In the genomic region with DNA sequence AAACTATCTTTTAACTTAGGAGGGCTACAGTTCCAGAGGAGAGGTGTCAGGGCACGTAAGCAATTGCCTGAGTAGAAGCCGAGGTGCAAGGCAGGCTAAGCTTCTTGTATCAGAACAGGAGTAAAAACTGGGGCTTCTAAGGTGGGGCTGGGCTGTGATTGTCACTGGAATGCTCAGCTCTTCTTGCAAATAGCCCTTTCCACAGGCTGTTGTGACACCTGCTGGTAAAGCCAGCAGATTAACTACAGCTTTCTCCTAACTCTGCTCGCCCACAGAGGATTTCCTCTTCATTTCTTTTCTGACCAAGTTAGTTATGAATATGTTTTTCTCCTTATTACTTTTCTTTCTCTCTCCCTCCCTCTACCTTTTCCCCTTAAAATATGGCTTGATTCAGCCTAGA, we compare ENCODE assay signal across 12 mouse cellular contexts. TPM values are rescaled to one million over a fixed set of nuclear protein-coding genes. Genes with fewer than 3 reads are reported as not detected.
DNase-seq lines count a peak whose midpoint lies in the region; ATAC-seq lines count a peak whose summit lies in the region.
"Had no signal": no experiment of that assay in that cellular context is flagged by ENCODE, and none has a peak within 500 bp of the region (broad histone marks: within the 10 kb centered on the region; RNA-seq: fewer than 3 reads in every experiment).

No protein-coding gene starts in this region.

- H3K4me1 ChIP-seq in hindbrain, embryonic 14.5 days (replicated peaks; ENCODE audit: control insufficient read depth, insufficient read depth, low read length), result no peaks in the 10 kb centered on the region
- no peaks in the 10 kb centered on the region for H3K4me1 ChIP-seq in hindbrain, embryonic 11.5 days (replicated peaks; ENCODE audit: control insufficient read depth, insufficient read depth, low read length)
- peaks cover 3% of the 10 kb centered on the region for H3K4me1 ChIP-seq in neural tube, embryonic 15.5 days
- H3K4me1 ChIP-seq: hindbrain, embryonic 15.5 days; liver, embryonic 15.5 days had no signal

- H3K4me2 ChIP-seq in hindbrain, embryonic 14.5 days (replicated peaks), result no peak overlapping the region
- no peak overlapping the region for H3K4me2 ChIP-seq in hindbrain, embryonic 11.5 days (replicated peaks; ENCODE audit: low read depth, low read length)
- H3K4me2 ChIP-seq in neural tube, embryonic 15.5 days, result no peak overlapping the region
- H3K4me2 ChIP-seq: hindbrain, embryonic 15.5 days; liver, embryonic 15.5 days had no signal

- 35% methylated on average over 3 of the region's 3 CpGs for WGBS in hindbrain, embryonic 14.5 days
- WGBS in hindbrain, embryonic 11.5 days, result 41% methylated on average over 3 of the region's 3 CpGs
- 30% methylated on average over 3 of the region's 3 CpGs for WGBS in neural tube, embryonic 15.5 days

- DNase-seq in hindbrain, embryonic 14.5 days (ENCODE audit: low spot score), result peak; percentile 37
- DNase-seq in hindbrain, embryonic 11.5 days (ENCODE audit: low spot score), result no peak
- peak; percentile 13 for DNase-seq in neural tube, embryonic 10.5 days (ENCODE audit: extremely low spot score, low spot score)
- peak; percentile 70 for DNase-seq in ZHBTc4 (ENCODE audit: low read depth, low spot score)
- DNase-seq in retina, postnatal 1 day, result peak; percentile 31
- no peak for DNase-seq in lung, adult 18-20 months
- DNase-seq: gastrocnemius, postnatal 25 days; thymus, postnatal 4 days had no signal

- no peak for ATAC-seq in hindbrain, embryonic 14.5 days (ENCODE audit: low FRiP score)
- no peak for ATAC-seq in hindbrain, embryonic 11.5 days (ENCODE audit: low FRiP score)
- ATAC-seq in neural tube, embryonic 15.5 days (ENCODE audit: low FRiP score), result no peak; the same call in 1 of the 2 replicates
- no peak for ATAC-seq in granulocyte monocyte progenitor cell, adult 5-6 weeks (replicated peaks; ENCODE audit: poor library complexity, severe bottlenecking)

- H3K27me3 ChIP-seq in hindbrain, embryonic 14.5 days (ENCODE audit: control insufficient read depth, insufficient read depth, low read length), result no peaks in the 10 kb centered on the region
- no peaks in the 10 kb centered on the region for H3K27me3 ChIP-seq in hindbrain, embryonic 11.5 days (ENCODE audit: control insufficient read depth, insufficient read depth, low read length)
- H3K27me3 ChIP-seq in neural tube, embryonic 15.5 days (replicated peaks), result no peaks in the 10 kb centered on the region
- H3K27me3 ChIP-seq: hindbrain, embryonic 15.5 days; liver, embryonic 15.5 days had no signal

- no peaks in the 10 kb centered on the region for H3K9me3 ChIP-seq in hindbrain, embryonic 14.5 days (ENCODE audit: control insufficient read depth, low read length)
- H3K9me3 ChIP-seq in hindbrain, embryonic 11.5 days (ENCODE audit: control insufficient read depth, low read length), result no peaks in the 10 kb centered on the region
- H3K9me3 ChIP-seq in neural tube, embryonic 15.5 days (replicated peaks), result no peaks in the 10 kb centered on the region
- H3K9me3 ChIP-seq: hindbrain, embryonic 15.5 days; liver, embryonic 15.5 days had no signal

- no peak overlapping the region for H3K4me3 ChIP-seq in hindbrain, embryonic 14.5 days (replicated peaks; ENCODE audit: low read length)
- no peak overlapping the region for H3K4me3 ChIP-seq in hindbrain, embryonic 11.5 days (ENCODE audit: low read depth, low read length)
- no peak overlapping the region for H3K4me3 ChIP-seq in neural tube, embryonic 15.5 days (replicated peaks)
- H3K4me3 ChIP-seq: hindbrain, embryonic 15.5 days; liver, embryonic 15.5 days had no signal

- no peak overlapping the region for H3K9ac ChIP-seq in hindbrain, embryonic 14.5 days
- no peak overlapping the region for H3K9ac ChIP-seq in hindbrain, embryonic 11.5 days (ENCODE audit: low read depth, low read length)
- H3K9ac ChIP-seq in neural tube, embryonic 15.5 days (replicated peaks), result no peak overlapping the region
- H3K9ac ChIP-seq: hindbrain, embryonic 15.5 days; liver, embryonic 15.5 days had no signal

- H3K36me3 ChIP-seq in hindbrain, embryonic 14.5 days (replicated peaks; ENCODE audit: control insufficient read depth, insufficient read depth), result no peaks in the 10 kb centered on the region
- H3K36me3 ChIP-seq in hindbrain, embryonic 11.5 days (ENCODE audit: control insufficient read depth, insufficient read depth, low read length), result no peaks in the 10 kb centered on the region
- H3K36me3 ChIP-seq in neural tube, embryonic 15.5 days, result no peaks in the 10 kb centered on the region
- H3K36me3 ChIP-seq: hindbrain, embryonic 15.5 days; liver, embryonic 15.5 days had no signal

- no peak overlapping the region for H3K27ac ChIP-seq in hindbrain, embryonic 14.5 days
- H3K27ac ChIP-seq in hindbrain, embryonic 11.5 days (ENCODE audit: low read depth, low read length), result no peak overlapping the region
- H3K27ac ChIP-seq in neural tube, embryonic 15.5 days (replicated peaks), result no peak overlapping the region
- H3K27ac ChIP-seq: hindbrain, embryonic 15.5 days; liver, embryonic 15.5 days had no signal

RNA-seq across cellular contexts. Expression of a gene that starts 58.8 kb away (rescaled TPM):
- polyA plus RNA-seq in hindbrain, embryonic 14.5 days (2014; fragmentation: Nextera tagmentation; extraction: Ambion mirVana), result 1.6 TPM in 2 replicates
- 2.3 and 2.9 TPM in 2 replicates for polyA plus RNA-seq in hindbrain, embryonic 11.5 days (2014; fragmentation: Nextera tagmentation; extraction: Ambion mirVana)
- polyA plus RNA-seq in neural tube, embryonic 15.5 days (2015; fragmentation: Nextera tagmentation; extraction: Ambion mirVana), result 1.1 and 5.3 TPM in 2 replicates
- 1.1 and 1.8 TPM in 2 replicates for total RNA-seq in granulocyte monocyte progenitor cell, adult 5-6 weeks (2014; fragmentation: Nextera tagmentation)
- 3.0 and 4.8 TPM in 2 replicates for total RNA-seq in granulocyte monocyte progenitor cell, adult 5-6 weeks (2017)

Comparison
In these comparisons a context has a peak if more than half of its experiments do, and no peak if none do; other contexts are left out.
1. DNase-seq: peak in hindbrain, embryonic 14.5 days (single experiment), neural tube, embryonic 10.5 days (single experiment), ZHBTc4 (single experiment) and retina, postnatal 1 day (single experiment); none in hindbrain, embryonic 11.5 days (single experiment) and lung, adult 18-20 months (0 of 2).